Mouse (Mus musculus) ES-Bruce4 (cell line): ENCODE measurements around the gene Ccnj. TPM values are rescaled to one million over a fixed set of nuclear protein-coding genes. Genes with fewer than 3 reads are reported as not detected.

Experiments
- H3K27ac ChIP-seq: 2 replicates; pipeline ENCODE4 v1.5.1; 2012; ENCODE audit warnings: low read length, inconsistent platforms; ENCODE audit not compliant: insufficient read depth
- H3K27me3 ChIP-seq: 2 replicates; pipeline ENCODE4 v1.6.1; 2012; ENCODE audit warnings: mild to moderate bottlenecking, low read length, inconsistent platforms; ENCODE audit not compliant: control insufficient read depth, poor library complexity, insufficient read depth, severe bottlenecking
- H3K36me3 ChIP-seq: 2 replicates; pipeline ENCODE4 v1.6.1; 2012; ENCODE audit warnings: inconsistent platforms, mild to moderate bottlenecking, low read length, moderate library complexity; ENCODE audit not compliant: control insufficient read depth, poor library complexity, insufficient read depth, severe bottlenecking
- H3K4me1 ChIP-seq: one replicate; pipeline ENCODE4 v1.8.1; 2011; ENCODE audit warnings: low read length; ENCODE audit not compliant: control insufficient read depth, insufficient read depth
- H3K4me3 ChIP-seq: 2 replicates; pipeline ENCODE4 v1.5.1; 2011; ENCODE audit warnings: low read depth, mild to moderate bottlenecking, low read length
- H3K9ac ChIP-seq: 2 replicates; pipeline ENCODE4 v1.6.1; 2012; ENCODE audit warnings: low read depth, mild to moderate bottlenecking, inconsistent platforms; ENCODE audit not compliant: poor library complexity, severe bottlenecking
- H3K9me3 ChIP-seq: replicated peaks from 2 replicates; pipeline ENCODE4 v1.6.1; 2012; ENCODE audit warnings: mild to moderate bottlenecking, low read length, inconsistent platforms; ENCODE audit not compliant: control insufficient read depth, poor library complexity, insufficient read depth, severe bottlenecking
- CTCF ChIP-seq: IDR thresholded peaks from one replicate; pipeline ENCODE4 v1.8.1; 2011; ENCODE audit warnings: low read depth, low read length
- EP300 ChIP-seq: IDR thresholded peaks from 2 replicates; pipeline ENCODE4 v1.6.1; 2011; ENCODE audit warnings: low read depth, low read length; ENCODE audit not compliant: insufficient read depth
- POLR2A ChIP-seq: IDR thresholded peaks from one replicate; pipeline ENCODE4 v1.8.1; 2011; ENCODE audit warnings: low read length; ENCODE audit not compliant: insufficient read depth
- polyA plus RNA-seq: library from polyadenylated mRNA; stranded (reverse); fragments of >200 nt; gene quantifications from 2 replicates; pipeline ENCODE4 v1.2.4, GENCODE M21; 2011; ENCODE audit warnings: low read depth; ENCODE audit not compliant: missing spikeins, insufficient read depth, insufficient read length

The Ccnj gene
- polyA plus RNA-seq, 1 experiment = 9.4 TPM

DNA sequence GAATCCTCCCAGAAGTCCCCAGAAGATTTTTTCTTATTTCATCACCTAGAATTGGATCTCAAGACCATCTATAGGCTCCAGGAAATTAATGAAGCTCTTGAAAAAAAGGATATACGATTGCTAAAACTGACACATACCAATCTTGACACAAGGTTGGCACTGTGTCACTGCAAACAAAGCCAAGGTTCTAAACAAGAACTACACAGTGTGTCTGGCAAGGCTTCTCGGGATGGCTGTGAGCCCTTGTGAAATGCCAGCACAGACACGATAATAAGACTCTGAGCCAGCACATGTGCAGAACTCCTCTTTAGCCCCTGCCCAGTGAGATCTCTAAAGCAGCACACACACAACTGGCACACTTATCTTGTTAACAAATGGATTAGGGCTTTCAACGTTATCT lies 28.5 kb downstream of the Ccnj start:
- TF ChIP-seq EP300 (no peak), CTCF (no peak), POLR2A (no peak)
- Histone ChIP-seq H3K9ac (no peak overlapping the region), H3K27me3 (no peaks in the 10 kb centered on the region), H3K9me3 (no peaks in the 10 kb centered on the region), H3K36me3 (no peaks in the 10 kb centered on the region), H3K27ac (no peak overlapping the region), H3K4me3 (no peak overlapping the region), H3K4me1 (no peaks in the 10 kb centered on the region)

DNA sequence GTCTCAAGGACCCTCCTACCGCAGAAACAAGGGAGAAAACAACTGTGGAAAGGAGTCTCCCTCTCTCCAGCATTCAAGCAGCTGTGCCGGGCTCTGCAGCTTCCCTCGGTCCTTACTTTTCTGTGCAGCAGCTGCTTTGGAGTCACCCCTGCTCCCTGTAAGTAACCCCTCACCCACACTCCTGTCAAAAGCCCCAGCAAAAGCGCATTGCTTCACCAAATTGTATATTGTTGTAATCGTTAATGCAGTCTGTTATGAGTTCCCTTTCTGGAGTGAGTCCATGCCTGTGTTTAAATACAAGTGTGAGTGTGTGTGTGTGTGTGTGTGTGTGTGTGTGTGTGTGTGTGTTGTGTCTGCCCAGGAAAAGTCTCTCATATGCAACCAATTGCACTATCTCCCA lies 37.2 kb downstream of the Ccnj start:
- no peak overlapping the region for H3K9ac ChIP-seq
- H3K36me3 ChIP-seq = no peaks in the 10 kb centered on the region
- no peak for TF ChIP-seq EP300
- TF ChIP-seq POLR2A = no peak
- no peak for TF ChIP-seq CTCF
- H3K27ac ChIP-seq = 0 out of 2 replicates have a peak overlapping the region, but pooled peaks have one; percentile 4
- H3K27me3 ChIP-seq = no peaks in the 10 kb centered on the region
- H3K4me1 ChIP-seq = peaks cover 5% of the 10 kb centered on the region
- H3K9me3 ChIP-seq = no peaks in the 10 kb centered on the region
- peak overlapping the region; percentile 12 for H3K4me3 ChIP-seq

DNA sequence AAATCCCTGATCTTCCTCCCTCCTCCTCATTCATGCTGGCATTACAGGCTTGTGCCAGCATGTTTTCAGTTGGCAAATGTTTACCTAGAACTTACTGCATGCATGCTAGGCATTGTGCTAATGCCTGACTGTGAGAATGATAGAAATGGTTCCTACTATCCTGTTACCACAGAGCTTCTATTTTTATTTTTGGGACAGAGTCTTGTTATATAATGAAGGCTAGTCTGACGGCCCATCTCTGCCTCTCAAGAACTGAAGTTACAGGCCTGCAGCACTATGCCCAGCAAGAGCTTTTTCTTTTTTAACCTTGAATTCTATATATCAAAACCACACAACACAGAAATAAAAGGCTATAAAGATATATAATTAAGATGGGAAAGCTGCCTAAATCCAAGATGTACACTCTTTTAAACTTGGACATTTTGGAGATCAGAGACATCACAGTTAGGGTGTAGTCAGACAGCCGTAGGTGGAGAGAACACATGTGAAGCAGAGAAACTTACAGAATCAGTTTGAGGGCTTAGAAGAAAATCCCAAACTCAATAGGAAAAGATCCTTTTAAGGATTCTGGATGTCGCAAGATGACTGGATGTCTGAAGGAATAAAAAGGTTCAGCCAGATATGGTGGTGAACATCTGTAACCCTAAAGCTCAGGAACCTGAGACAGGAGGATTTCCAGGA lies 38.5 kb downstream of the Ccnj start:
- Histone ChIP-seq H3K9me3 (no peaks in the 10 kb centered on the region), H3K4me1 (peaks cover 5% of the 10 kb centered on the region), H3K36me3 (no peaks in the 10 kb centered on the region), H3K27me3 (no peaks in the 10 kb centered on the region), H3K9ac (no peak overlapping the region), H3K4me3 (no peak overlapping the region), H3K27ac (no peak overlapping the region)
- TF ChIP-seq EP300 (no peak), POLR2A (no peak), CTCF (no peak)

DNA sequence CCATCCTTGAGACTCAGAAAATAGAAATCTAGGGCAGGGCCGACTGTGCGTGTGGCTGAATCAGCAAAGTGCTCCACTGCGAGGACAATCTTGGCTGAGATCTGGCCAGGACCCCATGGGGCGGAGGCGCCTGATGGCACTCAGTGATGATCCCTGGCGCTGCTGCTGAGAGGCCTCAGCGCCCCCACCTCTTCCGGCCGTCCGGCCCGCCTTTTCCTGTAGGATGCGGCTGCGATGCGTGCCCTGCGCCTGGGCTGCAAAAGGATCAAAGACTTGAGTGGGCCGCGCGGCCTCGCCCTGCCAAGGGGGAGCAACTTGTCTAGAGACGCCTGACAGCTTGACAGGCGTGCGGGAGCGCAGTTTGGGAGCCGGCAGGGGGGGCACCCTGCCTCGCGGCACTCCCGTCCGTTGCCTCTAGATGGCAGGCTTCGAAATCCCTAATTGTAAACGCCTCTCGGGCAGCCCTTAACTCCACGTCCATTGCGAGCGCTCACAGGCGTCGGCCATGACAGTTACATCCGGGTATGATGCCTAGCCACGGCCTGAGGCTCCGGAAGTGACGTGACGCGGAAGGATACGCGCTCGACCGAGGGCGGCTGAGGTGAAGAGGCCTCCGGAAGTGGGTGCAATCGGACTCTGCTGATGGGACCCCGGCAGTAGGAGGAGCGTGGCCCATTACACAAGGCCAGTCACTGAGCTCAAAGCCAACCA lies 42.0 kb downstream of the Ccnj start:
- Histone ChIP-seq H3K27me3 (no peaks in the 10 kb centered on the region), H3K9ac (peak overlapping the region; percentile 59), H3K4me3 (peak overlapping the region; percentile 66), H3K4me1 (no peaks in the 10 kb centered on the region), H3K36me3 (no peaks in the 10 kb centered on the region), H3K27ac (peak overlapping the region; percentile 51), H3K9me3 (no peaks in the 10 kb centered on the region)
- peak; percentile 71; the same call in 1 of the 2 replicates for TF ChIP-seq EP300
- TF ChIP-seq CTCF = peak; percentile 45
- TF ChIP-seq POLR2A = peak; percentile 82

DNA sequence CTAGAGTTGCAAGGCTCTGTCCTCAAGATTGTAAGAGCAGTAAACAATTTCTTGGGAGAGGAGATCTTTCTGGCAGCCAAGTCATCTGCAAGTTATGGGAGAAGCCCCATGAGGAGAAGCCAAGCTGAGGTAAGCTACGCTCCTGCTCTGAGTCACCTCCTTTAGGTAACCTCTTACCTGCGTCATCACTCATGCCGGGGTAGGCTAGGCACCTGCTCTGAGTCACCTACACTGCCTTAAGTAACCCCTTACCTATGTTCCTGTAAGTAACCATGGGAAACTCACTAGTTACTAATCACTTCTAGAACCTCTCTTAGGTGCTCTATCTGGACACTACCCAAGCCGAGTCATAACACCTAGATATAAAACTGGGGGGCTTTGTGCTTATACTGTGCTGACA lies 50.6 kb downstream of the Ccnj start:
- Histone ChIP-seq H3K4me1 (no peaks in the 10 kb centered on the region), H3K9ac (no peak overlapping the region), H3K27ac (no peak overlapping the region), H3K36me3 (no peaks in the 10 kb centered on the region), H3K27me3 (no peaks in the 10 kb centered on the region; the same call in 1 of the 2 replicates), H3K4me3 (no peak overlapping the region), H3K9me3 (no peaks in the 10 kb centered on the region; the same call in 1 of the 2 replicates)
- no peak for TF ChIP-seq POLR2A
- no peak for TF ChIP-seq CTCF

DNA sequence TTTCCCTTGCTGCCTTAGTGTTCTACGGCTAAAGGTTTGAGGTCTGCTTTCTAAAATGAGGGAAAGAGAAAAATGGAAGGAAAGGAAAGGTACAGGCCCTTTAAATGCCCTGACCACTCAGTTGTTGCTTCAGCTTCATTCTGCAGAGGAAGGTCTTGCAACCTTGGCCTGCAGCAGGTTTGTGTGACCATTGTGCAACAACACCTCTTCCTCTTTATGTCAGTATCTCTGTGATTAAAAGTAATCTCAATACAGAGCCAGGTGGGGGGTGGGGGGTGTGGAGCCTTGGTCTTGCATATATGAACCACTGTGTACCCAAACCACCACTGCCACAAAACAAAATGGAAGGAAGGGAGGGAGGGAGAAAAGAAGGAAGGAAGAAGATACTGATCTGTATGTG lies 57.8 kb downstream of the Ccnj start:
- H3K27me3 ChIP-seq = no peaks in the 10 kb centered on the region; the same call in 1 of the 2 replicates
- no peak overlapping the region for H3K27ac ChIP-seq

More for the DNA sequence above, 57.8 kb downstream of the Ccnj start:
- Histone ChIP-seq H3K4me3 (no peak overlapping the region), H3K9ac (no peak overlapping the region), H3K36me3 (no peaks in the 10 kb centered on the region), H3K9me3 (no peaks in the 10 kb centered on the region), H3K4me1 (no peaks in the 10 kb centered on the region)
- TF ChIP-seq CTCF (no peak), POLR2A (no peak), EP300 (no peak)
